Mouse (Mus musculus): ENCODE results near the gene Btbd11. TPM values are rescaled to one million over a fixed set of nuclear protein-coding genes. Genes with fewer than 3 reads are reported as not detected.

Gene Btbd11
- polyA plus RNA-seq, 1 experiment from 2014 or later, result 5.5 TPM

DNA sequence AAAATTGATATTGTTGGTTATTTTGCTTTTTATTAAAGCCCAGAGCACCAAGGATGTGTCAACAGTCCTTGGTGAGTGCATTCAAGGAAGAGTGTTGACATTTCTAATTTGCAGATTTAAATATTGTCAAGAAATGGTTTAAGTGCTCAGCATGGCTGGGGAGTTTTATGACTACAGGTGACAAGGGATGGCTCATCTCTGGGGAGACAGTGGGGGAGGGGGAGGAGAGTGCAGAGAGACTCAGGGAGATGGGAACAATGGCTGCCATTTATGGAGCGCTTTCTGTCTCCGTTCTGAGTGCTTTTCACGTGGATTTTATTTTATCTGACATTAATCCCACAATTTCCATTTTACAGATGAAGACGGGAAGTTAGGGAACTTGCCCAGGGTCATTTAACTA, 81.9 kb downstream of the Btbd11 start:
- Histone ChIP-seq H3K4me1 (peaks cover 15% of the 10 kb centered on the region), H3K4me3 (no peak overlapping the region), H3K36me3 (replicated peaks) (no peaks in the 10 kb centered on the region), H3K9me3 (no peaks in the 10 kb centered on the region), H3K27ac (replicated peaks) (no peak overlapping the region), H3K27me3 (replicated peaks; ENCODE audit: low read depth, poor library complexity, severe bottlenecking) (0 out of 2 replicates have a peak, but pooled peaks cover 6% of the 10 kb centered on the region)
- WGBS, result 70% methylated on average over 4 of the region's 4 CpGs
- no peak for DNase-seq (ENCODE audit: low spot score)

DNA sequence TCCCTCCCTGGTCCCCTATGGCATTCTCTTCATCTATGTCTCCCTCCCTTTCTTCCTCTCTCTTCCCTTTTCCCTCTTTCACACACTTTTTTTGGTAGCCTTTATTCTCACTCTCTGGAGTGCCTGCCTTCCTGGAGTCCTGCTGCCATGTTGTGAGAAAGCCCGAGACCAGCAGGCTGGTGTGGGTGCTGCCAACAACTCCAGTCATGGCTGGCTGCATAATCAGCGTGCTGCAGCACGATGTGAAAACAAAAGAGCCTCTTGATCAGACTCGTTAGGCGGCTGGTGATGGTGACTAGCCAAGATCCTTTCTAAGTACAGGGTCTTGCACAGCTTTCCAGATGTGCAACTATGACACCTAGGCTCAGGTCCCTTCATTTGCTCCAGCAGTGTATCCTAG, 82.7 kb downstream of the Btbd11 start:
- H3K27ac ChIP-seq (replicated peaks), result no peak overlapping the region
- no peaks in the 10 kb centered on the region for H3K36me3 ChIP-seq (replicated peaks)
- no peak for DNase-seq (ENCODE audit: low spot score)
- H3K4me3 ChIP-seq, result no peak overlapping the region
- 0 out of 2 replicates have a peak, but pooled peaks cover 6% of the 10 kb centered on the region for H3K27me3 ChIP-seq (replicated peaks; ENCODE audit: low read depth, poor library complexity, severe bottlenecking)
- H3K9me3 ChIP-seq, result no peaks in the 10 kb centered on the region
- 60% methylated on average over 5 of the region's 5 CpGs for WGBS
- peaks cover 7% of the 10 kb centered on the region for H3K4me1 ChIP-seq

DNA sequence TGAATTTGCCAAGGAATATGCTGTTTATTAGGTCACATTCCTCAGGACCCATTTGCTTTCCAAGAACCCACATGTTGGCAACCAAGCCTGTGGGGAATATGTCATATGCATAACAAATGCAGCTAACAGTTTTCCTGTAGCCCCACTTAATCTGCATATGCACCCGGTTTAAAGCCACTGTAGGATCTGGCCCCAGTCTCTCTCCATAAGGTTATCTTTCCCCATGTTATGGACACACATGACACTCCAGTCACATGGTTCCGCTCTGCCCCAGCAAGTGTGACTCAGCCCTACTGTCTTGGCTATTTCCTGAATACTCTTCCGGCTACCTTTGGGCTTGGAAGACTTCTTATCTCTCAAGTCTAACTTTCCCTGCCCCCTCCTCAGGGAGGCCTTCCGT, 86.7 kb downstream of the Btbd11 start:
- no peak overlapping the region for H3K4me3 ChIP-seq
- 90% methylated on average over 4 of the region's 4 CpGs for WGBS
- no peaks in the 10 kb centered on the region for H3K9me3 ChIP-seq
- no peak overlapping the region for H3K27ac ChIP-seq (replicated peaks)
- H3K36me3 ChIP-seq (replicated peaks), result no peaks in the 10 kb centered on the region
- DNase-seq (ENCODE audit: low spot score), result no peak
- H3K4me1 ChIP-seq, result no peaks in the 10 kb centered on the region
- no peaks in the 10 kb centered on the region for H3K27me3 ChIP-seq (replicated peaks; ENCODE audit: low read depth, poor library complexity, severe bottlenecking)

DNA sequence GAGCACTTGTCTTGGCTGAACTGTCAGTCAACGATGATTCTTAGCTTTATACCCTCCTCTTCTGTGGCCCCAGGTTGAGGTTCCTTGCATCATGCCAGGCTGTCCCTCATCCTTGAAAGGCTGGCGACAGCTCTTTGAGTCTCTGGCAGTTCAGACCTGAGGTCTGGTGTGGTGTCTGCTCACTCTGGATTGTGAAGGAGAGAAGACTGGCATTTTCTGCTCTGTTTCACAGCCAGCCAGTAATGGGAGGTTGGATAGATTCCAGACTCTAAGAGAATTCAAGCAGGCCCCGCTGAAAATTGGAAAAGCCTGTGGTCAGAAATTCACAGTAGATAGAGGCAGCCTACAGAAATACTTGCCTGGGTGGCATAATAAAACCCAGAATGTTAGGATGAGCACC, 87.3 kb downstream of the Btbd11 start:
- Histone ChIP-seq H3K4me3 (no peak overlapping the region), H3K4me1 (no peaks in the 10 kb centered on the region), H3K27ac (replicated peaks) (no peak overlapping the region), H3K36me3 (replicated peaks) (no peaks in the 10 kb centered on the region), H3K27me3 (replicated peaks; ENCODE audit: low read depth, poor library complexity, severe bottlenecking) (no peaks in the 10 kb centered on the region), H3K9me3 (no peaks in the 10 kb centered on the region)
- WGBS, result 85% methylated on average over 3 of the region's 3 CpGs
- no peak for DNase-seq (ENCODE audit: low spot score)

GRCm38 (mm10) chr10:85475642-85476345, 89.2 kb downstream of the Btbd11 start:
- Histone ChIP-seq H3K27ac (replicated peaks) (no peak overlapping the region), H3K4me3 (no peak overlapping the region), H3K27me3 (replicated peaks; ENCODE audit: low read depth, poor library complexity, severe bottlenecking) (no peaks in the 10 kb centered on the region), H3K36me3 (replicated peaks) (no peaks in the 10 kb centered on the region), H3K9me3 (no peaks in the 10 kb centered on the region), H3K4me1 (peaks cover 8% of the 10 kb centered on the region; the same call in 1 of the 2 replicates)
- WGBS, result 86% methylated on average over 9 of the region's 9 CpGs
- no peak for DNase-seq (ENCODE audit: low spot score)

DNA sequence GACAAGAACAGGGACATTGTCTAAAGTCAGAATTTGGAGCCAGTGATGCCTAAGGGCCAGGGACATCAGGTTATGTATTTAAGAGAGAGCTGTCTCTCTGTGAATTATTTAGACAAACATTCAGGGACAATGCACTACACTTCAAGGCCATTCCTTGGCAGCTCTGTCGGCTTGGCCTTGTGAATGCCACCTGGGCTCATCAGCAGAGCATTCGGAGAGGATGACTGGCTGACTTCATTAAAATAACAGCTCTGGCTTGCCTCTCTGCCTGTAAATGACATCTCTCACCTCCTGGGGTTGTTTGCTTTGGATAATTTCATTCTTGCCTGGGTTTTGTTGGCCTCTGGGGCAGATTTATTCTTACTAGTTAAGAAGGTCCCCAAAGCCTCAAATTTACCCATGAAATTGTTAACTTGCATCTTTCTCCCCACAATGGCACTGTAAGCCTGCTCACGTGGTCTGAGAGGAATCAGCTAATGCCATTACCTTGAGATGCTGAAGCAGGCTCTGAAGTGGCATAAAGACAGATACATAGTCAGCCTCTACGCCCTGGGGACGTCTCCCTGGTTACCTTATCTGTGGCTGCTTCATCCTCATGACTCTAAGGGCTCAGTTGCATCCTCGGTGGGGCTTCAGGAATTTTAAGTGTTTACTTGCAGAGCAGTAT, 93.5 kb downstream of the Btbd11 start:
- no peak overlapping the region for H3K27ac ChIP-seq (replicated peaks)
- H3K9me3 ChIP-seq, result no peaks in the 10 kb centered on the region
- no peaks in the 10 kb centered on the region for H3K36me3 ChIP-seq (replicated peaks)
- DNase-seq (ENCODE audit: low spot score), result no peak
- 55% methylated on average over 6 of the region's 6 CpGs for WGBS
- no peak overlapping the region for H3K4me3 ChIP-seq
- no peaks in the 10 kb centered on the region for H3K27me3 ChIP-seq (replicated peaks; ENCODE audit: low read depth, poor library complexity, severe bottlenecking)
- peaks cover 27% of the 10 kb centered on the region for H3K4me1 ChIP-seq

DNA sequence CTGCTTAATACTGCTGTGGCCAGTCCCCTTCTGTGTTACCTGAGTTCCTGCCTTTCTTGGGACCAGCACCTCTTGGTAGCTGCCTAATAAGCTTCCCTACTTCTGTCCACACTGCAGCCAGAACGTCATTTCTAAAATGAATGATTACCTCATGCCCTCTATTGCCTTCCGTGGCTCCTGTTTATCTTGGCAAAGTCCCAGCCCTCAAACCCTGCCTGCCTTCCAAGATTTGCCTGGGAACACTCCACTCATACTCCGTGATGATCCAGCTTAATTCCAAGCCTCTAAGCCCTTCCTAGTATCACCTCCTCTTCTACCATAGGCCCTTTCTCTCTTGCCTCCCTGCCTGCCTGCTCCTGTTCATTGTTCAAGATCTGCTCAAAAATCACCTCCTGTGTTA, 94.5 kb downstream of the Btbd11 start:
- WGBS, result 66% methylated on average over 3 of the region's 3 CpGs
- no peak overlapping the region for H3K4me3 ChIP-seq
- peaks cover 27% of the 10 kb centered on the region for H3K4me1 ChIP-seq
- H3K27me3 ChIP-seq (replicated peaks; ENCODE audit: low read depth, poor library complexity, severe bottlenecking), result no peaks in the 10 kb centered on the region
- no peak for DNase-seq (ENCODE audit: low spot score)
- H3K9me3 ChIP-seq, result no peaks in the 10 kb centered on the region
- no peak overlapping the region for H3K27ac ChIP-seq (replicated peaks)
- H3K36me3 ChIP-seq (replicated peaks), result no peaks in the 10 kb centered on the region

DNA sequence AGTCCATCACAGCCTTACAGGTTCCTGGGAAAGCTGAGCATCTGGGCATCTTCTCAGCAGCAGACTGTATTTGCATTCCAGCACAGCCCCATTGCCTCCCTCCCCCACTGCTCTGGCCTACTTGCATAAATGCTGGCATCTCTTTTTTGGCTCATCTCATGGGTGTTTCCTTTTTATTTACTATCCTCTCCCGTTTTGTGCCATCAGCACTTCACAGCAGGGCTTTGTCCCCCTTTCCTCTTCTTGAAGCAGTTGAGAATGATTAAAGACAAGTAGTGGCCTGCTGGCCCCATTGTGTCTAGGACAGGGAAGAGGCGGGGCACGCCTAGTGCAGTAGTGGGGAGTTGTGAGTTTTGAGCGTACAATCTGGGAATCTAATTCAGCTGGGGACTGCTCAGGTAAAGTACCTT, 95.5 kb downstream of the Btbd11 start:
- peak overlapping the region; percentile 48 for H3K27ac ChIP-seq (replicated peaks)
- DNase-seq (ENCODE audit: low spot score), result peak; percentile 25

DNA sequence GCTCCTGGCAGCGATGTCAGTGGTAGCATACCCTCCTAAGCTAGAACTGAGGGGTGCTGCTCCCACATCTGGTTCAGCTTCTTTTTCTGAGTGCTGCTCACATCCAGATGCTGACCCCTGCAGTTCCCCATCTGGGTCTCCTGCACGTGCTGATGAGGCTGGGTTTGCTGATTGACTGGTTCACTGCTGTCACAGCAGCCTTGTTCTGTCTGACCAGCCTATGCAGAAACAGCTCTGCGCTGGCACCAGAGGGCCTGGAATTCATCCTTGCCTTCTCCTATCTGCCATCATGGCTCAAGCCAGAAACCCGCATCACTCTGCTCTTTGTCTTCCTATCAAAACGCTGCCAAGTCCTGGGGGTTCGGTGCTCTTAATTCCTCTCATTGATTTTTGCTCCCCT, 95.9 kb downstream of the Btbd11 start:
- H3K9me3 ChIP-seq, result no peaks in the 10 kb centered on the region
- no peaks in the 10 kb centered on the region for H3K27me3 ChIP-seq (replicated peaks; ENCODE audit: low read depth, poor library complexity, severe bottlenecking)
- H3K4me1 ChIP-seq, result peaks cover 27% of the 10 kb centered on the region
- WGBS, result 35% methylated on average over 6 of the region's 6 CpGs
- DNase-seq (ENCODE audit: low spot score), result peak; percentile 39
- peak overlapping the region; percentile 48 for H3K27ac ChIP-seq (replicated peaks)
- no peak overlapping the region for H3K4me3 ChIP-seq
- no peaks in the 10 kb centered on the region for H3K36me3 ChIP-seq (replicated peaks)

More for the DNA sequence above, 95.5 kb downstream of the Btbd11 start:
- Histone ChIP-seq H3K4me1 (peaks cover 27% of the 10 kb centered on the region), H3K9me3 (no peaks in the 10 kb centered on the region), H3K4me3 (no peak overlapping the region), H3K27me3 (replicated peaks; ENCODE audit: low read depth, poor library complexity, severe bottlenecking) (no peaks in the 10 kb centered on the region), H3K36me3 (replicated peaks) (no peaks in the 10 kb centered on the region)
- 30% methylated on average over 4 of the region's 4 CpGs for WGBS

DNA sequence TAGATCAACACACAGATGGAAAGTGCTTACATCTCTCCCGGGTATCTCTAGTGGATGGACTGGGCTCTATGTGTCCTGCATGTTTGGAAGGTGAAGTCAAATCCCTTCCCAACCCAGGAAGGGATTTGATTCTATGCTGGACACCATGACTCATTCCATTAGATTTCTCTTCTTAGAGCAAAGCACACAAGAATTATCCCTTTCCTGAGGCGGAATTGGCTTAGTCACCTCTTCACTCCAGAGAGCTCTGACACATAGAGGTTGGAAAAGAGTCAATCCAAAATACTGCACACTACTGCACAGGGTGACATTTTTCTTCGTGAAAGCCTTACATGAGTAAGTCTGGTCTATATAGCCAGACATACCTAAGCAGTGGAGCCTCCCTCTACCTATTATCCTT, 99.8 kb downstream of the Btbd11 start:
- Histone ChIP-seq H3K4me3 (no peak overlapping the region), H3K27ac (replicated peaks) (no peak overlapping the region), H3K27me3 (replicated peaks; ENCODE audit: low read depth, poor library complexity, severe bottlenecking) (no peaks in the 10 kb centered on the region), H3K9me3 (no peaks in the 10 kb centered on the region), H3K36me3 (replicated peaks) (no peaks in the 10 kb centered on the region), H3K4me1 (peaks cover 13% of the 10 kb centered on the region)
- WGBS, result 85% methylated on average over 3 of the region's 3 CpGs
- DNase-seq (ENCODE audit: low spot score), result no peak

DNA sequence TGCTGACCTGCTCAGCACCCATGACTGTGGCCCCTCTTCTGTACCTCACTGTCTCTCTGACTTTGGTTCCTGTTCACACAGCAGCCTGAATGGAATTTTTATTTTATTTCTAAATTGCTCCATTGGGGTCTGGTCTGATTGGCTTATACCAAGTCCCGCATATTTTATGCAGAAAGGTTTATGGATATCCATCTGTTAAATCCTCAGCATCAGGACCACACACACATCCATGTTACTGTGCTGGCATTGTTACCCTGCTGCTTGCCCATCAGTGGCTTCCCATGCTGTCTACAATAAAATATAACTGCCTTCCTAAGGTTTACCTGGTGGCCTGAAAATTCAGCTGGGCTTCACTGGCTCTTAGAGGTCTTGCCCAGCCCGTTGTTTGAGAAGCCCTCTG, 106.0 kb downstream of the Btbd11 start:
- no peaks in the 10 kb centered on the region for H3K36me3 ChIP-seq (replicated peaks)
- 95% methylated on average over 2 of the region's 2 CpGs for WGBS
- H3K27ac ChIP-seq (replicated peaks), result no peak overlapping the region
- no peak for DNase-seq (ENCODE audit: low spot score)
- no peak overlapping the region for H3K4me3 ChIP-seq
- H3K4me1 ChIP-seq, result peaks cover 15% of the 10 kb centered on the region
- H3K9me3 ChIP-seq, result no peaks in the 10 kb centered on the region
- H3K27me3 ChIP-seq (replicated peaks; ENCODE audit: low read depth, poor library complexity, severe bottlenecking), result no peaks in the 10 kb centered on the region

DNA sequence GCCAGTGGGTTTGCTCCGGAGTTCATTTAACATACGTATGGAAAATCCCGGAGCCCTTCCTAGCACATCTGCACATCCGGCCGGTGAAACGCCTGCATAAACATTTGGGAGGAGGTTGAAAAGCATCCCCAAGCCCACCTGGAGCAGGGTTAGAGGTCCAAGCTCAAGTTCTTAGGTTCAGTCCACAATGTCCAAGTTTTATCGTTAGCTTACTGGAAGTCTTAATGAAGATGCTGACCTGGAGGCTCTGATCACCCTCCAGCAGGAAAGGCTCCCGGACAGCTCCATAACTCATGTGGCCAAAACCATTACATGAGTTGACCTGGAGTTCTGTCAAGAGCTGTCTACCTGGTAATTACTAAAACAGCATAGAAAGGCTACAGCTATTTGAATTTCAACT, 109.7 kb downstream of the Btbd11 start:
- H3K27me3 ChIP-seq (replicated peaks; ENCODE audit: low read depth, poor library complexity, severe bottlenecking), result no peaks in the 10 kb centered on the region
- no peak for DNase-seq (ENCODE audit: low spot score)
- H3K4me1 ChIP-seq, result peaks cover 30% of the 10 kb centered on the region
- H3K9me3 ChIP-seq, result no peaks in the 10 kb centered on the region
- H3K36me3 ChIP-seq (replicated peaks), result no peaks in the 10 kb centered on the region
- H3K4me3 ChIP-seq, result no peak overlapping the region
- 88% methylated on average over 8 of the region's 8 CpGs for WGBS
- no peak overlapping the region for H3K27ac ChIP-seq (replicated peaks)

DNA sequence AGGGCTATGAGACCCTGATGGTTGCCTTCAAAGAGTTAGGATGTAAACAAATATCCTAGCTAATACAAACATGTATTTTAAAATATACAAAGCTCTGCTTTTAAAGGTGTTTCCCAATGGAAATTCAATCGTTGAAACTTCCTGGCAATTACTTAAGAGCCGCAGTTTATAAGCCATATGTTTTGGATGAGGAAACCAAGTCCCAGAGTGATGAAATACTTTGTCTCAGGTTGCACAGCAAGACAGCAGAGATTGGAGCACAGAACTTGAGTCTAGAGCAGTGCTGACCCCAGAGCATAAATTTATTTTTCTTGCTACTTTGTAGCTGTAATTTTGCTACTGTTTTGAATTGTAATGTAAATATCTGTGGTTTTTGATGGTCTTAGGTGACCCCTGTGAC, 110.4 kb downstream of the Btbd11 start:
- no peak for DNase-seq (ENCODE audit: low spot score)
- Histone ChIP-seq H3K4me1 (peaks cover 37% of the 10 kb centered on the region), H3K27me3 (replicated peaks; ENCODE audit: low read depth, poor library complexity, severe bottlenecking) (no peaks in the 10 kb centered on the region), H3K36me3 (replicated peaks) (no peaks in the 10 kb centered on the region), H3K27ac (replicated peaks) (no peak overlapping the region), H3K9me3 (no peaks in the 10 kb centered on the region), H3K4me3 (no peak overlapping the region)
- 49% methylated on average over 2 of the region's 2 CpGs for WGBS

All from embryonic facial prominence, embryonic 10.5 days (tissue).